Mouse (Mus musculus): Measurements from ENCODE around the gene Kcnt2. TPM values are rescaled to one million over a fixed set of nuclear protein-coding genes. Genes with fewer than 3 reads are reported as not detected.

Gene Kcnt2
- polyA plus RNA-seq, 1 experiment from 2014 or later, result 1.9 TPM

DNA sequence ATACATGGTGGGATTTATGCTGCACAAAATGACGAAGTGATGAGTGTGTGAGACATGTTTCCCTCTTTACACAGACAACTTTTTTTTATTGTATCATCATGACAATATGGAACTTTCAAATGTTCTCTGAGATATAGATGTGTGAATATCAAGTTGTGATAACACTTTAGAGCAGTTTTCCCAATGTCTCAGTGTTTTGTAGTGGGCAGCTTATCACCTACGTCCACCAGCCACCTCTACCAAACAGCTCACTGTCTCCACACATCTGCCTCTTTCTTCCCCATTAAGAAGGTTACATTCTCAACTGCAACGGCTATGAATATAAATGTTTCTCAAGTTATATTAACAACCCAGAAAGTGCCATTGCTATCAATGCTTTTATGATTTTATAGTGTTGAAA, 27.7 kb downstream of the Kcnt2 start:
- H3K36me3 ChIP-seq (ENCODE audit: control insufficient read depth, insufficient read depth, low read length), result no peaks in the 10 kb centered on the region
- H3K4me1 ChIP-seq (ENCODE audit: control insufficient read depth, insufficient read depth, low read length), result no peaks in the 10 kb centered on the region
- no peak overlapping the region for H3K27ac ChIP-seq (ENCODE audit: low read depth, low read length)
- H3K9ac ChIP-seq (ENCODE audit: low read length), result no peak overlapping the region
- no peak overlapping the region for H3K4me2 ChIP-seq (ENCODE audit: low read length)
- ATAC-seq (no peak), DNase-seq (ENCODE audit: low spot score) (no peak)
- no peaks in the 10 kb centered on the region for H3K27me3 ChIP-seq (replicated peaks; ENCODE audit: control insufficient read depth, insufficient read depth, low read length)
- WGBS, result 89% methylated on average over 3 of the region's 3 CpGs
- no peaks in the 10 kb centered on the region for H3K9me3 ChIP-seq (replicated peaks; ENCODE audit: control insufficient read depth, low read length)
- H3K4me3 ChIP-seq (ENCODE audit: low read depth, low read length), result no peak overlapping the region

- Histone ChIP-seq H3K9me3 (replicated peaks; ENCODE audit: control insufficient read depth, low read length) (no peaks in the 10 kb centered on the region), H3K36me3 (ENCODE audit: control insufficient read depth, insufficient read depth, low read length) (no peaks in the 10 kb centered on the region), H3K4me3 (ENCODE audit: low read depth, low read length) (no peak overlapping the region), H3K9ac (ENCODE audit: low read length) (no peak overlapping the region), H3K27me3 (replicated peaks; ENCODE audit: control insufficient read depth, insufficient read depth, low read length) (no peaks in the 10 kb centered on the region), H3K4me1 (ENCODE audit: control insufficient read depth, insufficient read depth, low read length) (no peaks in the 10 kb centered on the region), H3K27ac (ENCODE audit: low read depth, low read length) (no peak overlapping the region), H3K4me2 (ENCODE audit: low read length) (no peak overlapping the region)
- DNase-seq (ENCODE audit: low spot score) (no peak), ATAC-seq (no peak)
Measured at GRCm38 (mm10) chr1:140275813-140276212, 29.9 kb downstream of the Kcnt2 start.

DNA sequence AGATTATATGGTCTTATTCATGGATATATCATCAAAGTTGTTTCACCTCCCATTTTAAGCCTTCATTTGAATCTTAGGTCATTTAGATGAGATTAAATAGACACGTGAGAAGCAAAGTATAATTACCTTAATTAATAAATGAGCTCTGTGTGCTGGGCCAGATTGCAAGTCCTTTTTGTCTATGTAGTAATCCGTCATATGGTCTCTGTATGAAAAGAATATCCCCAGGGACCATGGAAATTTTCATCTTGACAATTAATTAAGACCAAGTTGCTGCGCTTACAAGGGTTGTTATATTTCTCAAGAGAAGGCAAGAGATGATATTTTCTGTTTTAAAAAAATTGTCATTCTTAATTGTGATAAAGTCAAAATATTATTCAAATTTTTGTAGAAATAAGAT, 47.2 kb downstream of the Kcnt2 start:
- H3K9ac ChIP-seq (ENCODE audit: low read length), result no peak overlapping the region
- H3K27me3 ChIP-seq (replicated peaks; ENCODE audit: control insufficient read depth, insufficient read depth, low read length), result no peaks in the 10 kb centered on the region
- H3K4me3 ChIP-seq (ENCODE audit: low read depth, low read length), result no peak overlapping the region
- H3K4me1 ChIP-seq (ENCODE audit: control insufficient read depth, insufficient read depth, low read length), result no peaks in the 10 kb centered on the region
- no peak overlapping the region for H3K27ac ChIP-seq (ENCODE audit: low read depth, low read length)
- H3K4me2 ChIP-seq (ENCODE audit: low read length), result no peak overlapping the region
- no peaks in the 10 kb centered on the region for H3K36me3 ChIP-seq (ENCODE audit: control insufficient read depth, insufficient read depth, low read length)
- H3K9me3 ChIP-seq (replicated peaks; ENCODE audit: control insufficient read depth, low read length), result no peaks in the 10 kb centered on the region
- DNase-seq (ENCODE audit: low spot score) (no peak), ATAC-seq (no peak)
- WGBS, result 38% methylated on average over 3 of the region's 3 CpGs

DNA sequence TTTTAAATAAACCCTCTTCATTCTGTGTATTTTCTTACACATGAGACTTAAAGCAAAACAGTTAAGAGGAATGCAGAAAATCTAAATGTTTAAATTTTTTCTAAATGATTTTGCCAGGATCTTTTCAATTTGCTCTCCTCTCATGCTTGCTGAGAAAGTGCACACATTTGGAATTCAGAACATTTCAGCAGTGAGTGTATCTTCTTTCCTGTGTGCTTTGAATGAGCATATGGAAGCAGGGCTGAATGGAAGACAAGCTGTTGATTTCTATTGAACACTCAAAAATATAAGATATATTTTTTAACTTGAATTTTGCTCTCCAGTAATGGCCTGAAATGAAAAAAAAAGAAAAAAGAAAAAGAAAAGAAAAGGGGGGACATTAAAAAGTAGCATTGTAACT, 49.5 kb downstream of the Kcnt2 start:
- DNase-seq (ENCODE audit: low spot score) (no peak), ATAC-seq (no peak)
- Histone ChIP-seq H3K4me3 (ENCODE audit: low read depth, low read length) (no peak overlapping the region), H3K4me1 (ENCODE audit: control insufficient read depth, insufficient read depth, low read length) (no peaks in the 10 kb centered on the region), H3K27me3 (replicated peaks; ENCODE audit: control insufficient read depth, insufficient read depth, low read length) (no peaks in the 10 kb centered on the region), H3K4me2 (ENCODE audit: low read length) (no peak overlapping the region), H3K27ac (ENCODE audit: low read depth, low read length) (no peak overlapping the region), H3K9me3 (replicated peaks; ENCODE audit: control insufficient read depth, low read length) (no peaks in the 10 kb centered on the region), H3K9ac (ENCODE audit: low read length) (no peak overlapping the region), H3K36me3 (ENCODE audit: control insufficient read depth, insufficient read depth, low read length) (no peaks in the 10 kb centered on the region)

- no peak overlapping the region for H3K4me3 ChIP-seq (ENCODE audit: low read depth, low read length)
- no peaks in the 10 kb centered on the region for H3K36me3 ChIP-seq (ENCODE audit: control insufficient read depth, insufficient read depth, low read length)
- no peak overlapping the region for H3K9ac ChIP-seq (ENCODE audit: low read length)
- no peaks in the 10 kb centered on the region for H3K27me3 ChIP-seq (replicated peaks; ENCODE audit: control insufficient read depth, insufficient read depth, low read length)
- H3K9me3 ChIP-seq (replicated peaks; ENCODE audit: control insufficient read depth, low read length), result no peaks in the 10 kb centered on the region; the same call in 1 of the 2 replicates
- no peak overlapping the region for H3K4me2 ChIP-seq (ENCODE audit: low read length)
- H3K27ac ChIP-seq (ENCODE audit: low read depth, low read length), result no peak overlapping the region
- no peaks in the 10 kb centered on the region for H3K4me1 ChIP-seq (ENCODE audit: control insufficient read depth, insufficient read depth, low read length)
- ATAC-seq (no peak), DNase-seq (ENCODE audit: low spot score) (no peak)
- WGBS, result 98% methylated on average over 1 of the region's 1 CpGs
Measured at GRCm38 (mm10) chr1:140304244-140304643, 58.3 kb downstream of the Kcnt2 start.

DNA sequence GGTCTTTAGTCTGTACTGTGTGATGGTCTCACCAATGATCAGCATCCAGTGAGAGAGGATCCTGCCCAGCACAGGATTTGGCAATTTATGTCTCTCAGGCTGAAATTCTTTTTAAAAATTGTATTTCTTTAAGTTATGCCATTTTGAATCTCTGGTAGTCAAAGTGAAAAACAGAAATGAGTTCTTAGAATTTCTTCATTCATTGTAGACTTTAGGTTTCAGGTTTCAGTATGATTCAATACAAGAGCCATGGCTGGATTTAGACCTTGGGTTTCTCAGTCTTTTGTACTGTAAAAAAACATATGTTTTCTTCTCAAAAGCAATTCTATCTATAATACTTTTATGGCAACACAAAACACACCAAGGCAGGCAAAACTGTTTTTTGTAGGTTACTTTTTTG, 59.4 kb downstream of the Kcnt2 start:
- no peak for DNase-seq (ENCODE audit: low spot score)
- Histone ChIP-seq H3K27me3 (replicated peaks; ENCODE audit: control insufficient read depth, insufficient read depth, low read length) (no peaks in the 10 kb centered on the region), H3K4me3 (ENCODE audit: low read depth, low read length) (no peak overlapping the region), H3K27ac (ENCODE audit: low read depth, low read length) (no peak overlapping the region), H3K4me1 (ENCODE audit: control insufficient read depth, insufficient read depth, low read length) (no peaks in the 10 kb centered on the region), H3K9me3 (replicated peaks; ENCODE audit: control insufficient read depth, low read length) (no peaks in the 10 kb centered on the region; the same call in 1 of the 2 replicates), H3K4me2 (ENCODE audit: low read length) (no peak overlapping the region), H3K9ac (ENCODE audit: low read length) (no peak overlapping the region), H3K36me3 (ENCODE audit: control insufficient read depth, insufficient read depth, low read length) (no peaks in the 10 kb centered on the region)
- ATAC-seq, result no peak

DNA sequence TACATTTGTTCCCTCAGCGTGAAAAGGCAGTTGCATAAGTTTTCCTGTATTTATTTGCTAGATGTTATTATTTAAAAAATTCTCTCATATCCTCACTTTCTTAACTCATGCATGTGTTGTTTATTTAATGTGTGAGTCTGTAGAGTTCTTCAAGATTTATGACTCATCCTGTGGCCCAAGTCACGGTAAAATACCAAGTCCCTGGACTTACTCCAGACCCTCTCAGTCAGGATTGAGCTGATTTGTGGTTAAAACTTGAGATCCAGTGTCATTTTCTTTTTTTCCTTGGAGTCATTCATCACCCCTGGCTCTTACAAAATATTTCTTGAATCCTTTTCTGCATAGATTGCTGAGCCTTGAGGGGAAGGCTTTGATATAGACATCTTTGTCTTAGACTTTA, 60.4 kb downstream of the Kcnt2 start:
- H3K9ac ChIP-seq (ENCODE audit: low read length), result no peak overlapping the region
- no peak overlapping the region for H3K4me3 ChIP-seq (ENCODE audit: low read depth, low read length)
- H3K4me2 ChIP-seq (ENCODE audit: low read length), result no peak overlapping the region
- WGBS, result 87% methylated on average over 2 of the region's 2 CpGs
- H3K9me3 ChIP-seq (replicated peaks; ENCODE audit: control insufficient read depth, low read length), result no peaks in the 10 kb centered on the region; the same call in 1 of the 2 replicates
- ATAC-seq (no peak), DNase-seq (ENCODE audit: low spot score) (no peak)
- no peaks in the 10 kb centered on the region for H3K27me3 ChIP-seq (replicated peaks; ENCODE audit: control insufficient read depth, insufficient read depth, low read length)
- no peak overlapping the region for H3K27ac ChIP-seq (ENCODE audit: low read depth, low read length)
- no peaks in the 10 kb centered on the region for H3K36me3 ChIP-seq (ENCODE audit: control insufficient read depth, insufficient read depth, low read length)
- H3K4me1 ChIP-seq (ENCODE audit: control insufficient read depth, insufficient read depth, low read length), result no peaks in the 10 kb centered on the region

DNA sequence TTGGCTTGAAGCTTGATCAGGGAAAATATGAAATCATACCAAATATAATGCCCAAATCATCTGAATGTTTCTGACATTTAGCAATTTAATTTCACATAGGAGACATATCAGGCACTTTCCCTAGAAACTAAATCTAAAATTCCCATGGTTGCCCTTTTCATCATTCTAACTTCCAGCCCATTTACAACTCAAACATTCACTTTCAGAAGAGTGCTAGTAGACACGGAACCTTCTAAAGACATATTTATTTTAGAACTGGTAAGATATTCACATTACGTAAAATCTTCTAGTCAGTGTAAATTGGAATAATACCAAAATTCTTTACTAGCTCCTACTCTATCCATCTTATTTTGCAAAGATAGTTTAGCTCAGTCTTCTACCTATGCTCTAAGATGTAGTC, 64.8 kb downstream of the Kcnt2 start:
- Histone ChIP-seq H3K27ac (ENCODE audit: low read depth, low read length) (no peak overlapping the region), H3K36me3 (ENCODE audit: control insufficient read depth, insufficient read depth, low read length) (no peaks in the 10 kb centered on the region), H3K9me3 (replicated peaks; ENCODE audit: control insufficient read depth, low read length) (no peaks in the 10 kb centered on the region), H3K4me1 (ENCODE audit: control insufficient read depth, insufficient read depth, low read length) (no peaks in the 10 kb centered on the region), H3K9ac (ENCODE audit: low read length) (no peak overlapping the region), H3K27me3 (replicated peaks; ENCODE audit: control insufficient read depth, insufficient read depth, low read length) (no peaks in the 10 kb centered on the region), H3K4me3 (ENCODE audit: low read depth, low read length) (no peak overlapping the region), H3K4me2 (ENCODE audit: low read length) (no peak overlapping the region)
- 93% methylated on average over 2 of the region's 2 CpGs for WGBS
- ATAC-seq (no peak), DNase-seq (ENCODE audit: low spot score) (no peak)

DNA sequence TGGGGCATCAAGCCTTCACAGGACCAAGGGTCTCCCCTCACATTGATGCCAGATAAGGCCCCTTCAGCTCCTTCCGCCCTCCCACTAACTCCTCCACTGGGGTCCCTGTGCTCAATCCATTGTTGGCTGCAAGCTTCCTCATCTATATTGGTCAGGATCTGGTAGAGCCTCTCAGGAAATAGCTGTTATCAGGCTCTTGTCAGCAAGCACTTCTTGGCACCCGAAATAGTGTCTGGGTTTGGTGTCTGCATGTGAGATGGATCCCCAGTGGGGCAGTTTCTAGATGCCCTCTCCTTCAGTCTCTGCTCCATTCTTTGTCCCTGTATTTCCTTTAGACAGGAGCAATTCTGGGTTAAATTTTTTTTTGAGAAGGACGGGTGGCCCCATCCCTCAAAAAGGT, 79.1 kb downstream of the Kcnt2 start:
- no peak for DNase-seq (ENCODE audit: low spot score)
- WGBS, result 88% methylated on average over 3 of the region's 3 CpGs
- no peaks in the 10 kb centered on the region for H3K36me3 ChIP-seq (ENCODE audit: control insufficient read depth, insufficient read depth, low read length)

DNA sequence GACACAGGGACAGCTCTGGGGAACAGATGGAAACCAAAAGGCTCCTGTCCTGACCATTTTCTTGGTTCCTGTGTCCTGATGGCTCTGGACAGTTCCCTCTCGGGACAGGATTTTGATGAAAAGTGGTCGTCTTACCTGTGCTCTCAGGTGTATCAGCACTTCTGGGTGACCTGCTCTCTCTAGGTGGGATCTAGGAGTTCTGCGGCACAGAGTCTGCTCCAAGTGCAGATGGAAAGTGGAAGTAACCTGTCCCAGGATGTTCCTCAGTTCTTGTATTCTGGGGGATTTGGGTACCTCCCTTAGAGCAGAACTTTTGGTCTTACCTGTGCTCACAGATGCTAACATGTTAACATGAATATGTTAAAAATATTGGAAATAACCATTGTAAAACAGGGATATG, 80.8 kb downstream of the Kcnt2 start:
- no peaks in the 10 kb centered on the region for H3K36me3 ChIP-seq (ENCODE audit: control insufficient read depth, insufficient read depth, low read length)
- no peak overlapping the region for H3K4me3 ChIP-seq (ENCODE audit: low read depth, low read length)
- H3K27me3 ChIP-seq (replicated peaks; ENCODE audit: control insufficient read depth, insufficient read depth, low read length), result no peaks in the 10 kb centered on the region
- no peak for DNase-seq (ENCODE audit: low spot score)
- ATAC-seq, result no peak
- WGBS, result 84% methylated on average over 3 of the region's 3 CpGs
- no peak overlapping the region for H3K27ac ChIP-seq (ENCODE audit: low read depth, low read length)
- H3K4me1 ChIP-seq (ENCODE audit: control insufficient read depth, insufficient read depth, low read length), result no peaks in the 10 kb centered on the region
- H3K9ac ChIP-seq (ENCODE audit: low read length), result no peak overlapping the region
- no peaks in the 10 kb centered on the region for H3K9me3 ChIP-seq (replicated peaks; ENCODE audit: control insufficient read depth, low read length)
- no peak overlapping the region for H3K4me2 ChIP-seq (ENCODE audit: low read length)

More for the DNA sequence above, 79.1 kb downstream of the Kcnt2 start:
- Histone ChIP-seq H3K4me3 (ENCODE audit: low read depth, low read length) (no peak overlapping the region), H3K27ac (ENCODE audit: low read depth, low read length) (no peak overlapping the region), H3K4me2 (ENCODE audit: low read length) (no peak overlapping the region), H3K9me3 (replicated peaks; ENCODE audit: control insufficient read depth, low read length) (no peaks in the 10 kb centered on the region), H3K9ac (ENCODE audit: low read length) (no peak overlapping the region), H3K27me3 (replicated peaks; ENCODE audit: control insufficient read depth, insufficient read depth, low read length) (no peaks in the 10 kb centered on the region), H3K4me1 (ENCODE audit: control insufficient read depth, insufficient read depth, low read length) (no peaks in the 10 kb centered on the region)
- ATAC-seq, result no peak
